18 mouse cellular contexts compared by ENCODE assay signal in the genomic region with DNA sequence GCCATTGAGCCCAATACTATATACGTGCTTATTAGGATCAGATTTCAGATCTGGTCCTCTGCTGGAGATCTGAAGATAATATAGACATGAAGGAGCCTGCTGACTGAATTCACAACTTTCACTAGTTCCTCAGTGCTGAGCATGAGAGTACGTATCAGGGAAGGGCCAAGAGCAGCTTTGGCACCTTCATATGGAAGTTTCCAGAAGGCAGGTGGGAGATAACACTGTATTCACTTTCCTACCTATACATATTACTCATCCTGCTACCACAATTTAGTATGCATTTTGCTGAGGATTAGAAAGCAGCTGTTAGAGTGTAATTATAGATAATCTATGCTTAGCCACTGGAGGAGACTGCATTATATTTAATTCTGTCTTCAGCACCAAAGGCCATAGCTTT.
DNase-seq lines count a peak whose midpoint lies in the region; TF ChIP-seq lines count a peak whose summit lies in the region.
"Had no signal": no experiment of that assay in that cellular context is flagged by ENCODE, and none has a peak within 500 bp of the region (broad histone marks: within the 10 kb centered on the region; RNA-seq: fewer than 3 reads in every experiment).

No protein-coding gene starts in this region.

- no peak for TF ChIP-seq CTCF in layer of hippocampus, adult 2 months (conservative IDR thresholded peaks at IDR 0.05)

- no peak overlapping the region for H3K4me3 ChIP-seq in layer of hippocampus, adult 2 months
- H3K4me3 ChIP-seq: embryonic facial prominence, embryonic 10.5 days; embryonic facial prominence, embryonic 12.5 days; forebrain, embryonic 13.5 days; forebrain, embryonic 15.5 days had no signal

- H3K27ac ChIP-seq in layer of hippocampus, adult 2 months: peak overlapping the region; percentile 7; the same call in 1 of the 2 replicates
- H3K27ac ChIP-seq: embryonic facial prominence, embryonic 10.5 days; embryonic facial prominence, embryonic 12.5 days; forebrain, embryonic 13.5 days; forebrain, embryonic 15.5 days had no signal

- peak in 1 of 2 experiments; percentile 22 for DNase-seq in layer of hippocampus, adult 2 months (ENCODE audit: low spot score in 2 of 2)
- DNase-seq in layer of hippocampus, adult 18-20 months (ENCODE audit: low spot score in 2 of 2): no peak
- peak; percentile 10 to 16 for DNase-seq in right cerebral cortex, adult 2 months (ENCODE audit: low spot score in 2 of 2)
- DNase-seq in right cerebral cortex, adult 18-20 months: no peak
- DNase-seq in telencephalon, adult 2 months (ENCODE audit: low read depth, low spot score): peak; percentile 13
- no peak for DNase-seq in thymus, postnatal 0 days (ENCODE audit: low spot score)
- DNase-seq: adrenal gland, adult 2 months; adrenal gland, postnatal 10 days; adrenal gland, postnatal 25 days; cerebellum, adult 11-12 months; cerebellum, adult 2 months; cerebellum, adult 9-10 months; cerebellum, postnatal 10 days; cerebellum, postnatal 25 days had no signal

Comparison
In these comparisons a context has a peak if more than half of its experiments do, and no peak if none do; other contexts are left out.
1. DNase-seq: peak in right cerebral cortex, adult 2 months (2 of 2) and telencephalon, adult 2 months (single experiment); none in layer of hippocampus, adult 18-20 months (0 of 2), right cerebral cortex, adult 18-20 months (single experiment) and thymus, postnatal 0 days (single experiment).